Mouse (Mus musculus): ENCODE results near the gene Evx2.

- TF ChIP-seq GATA1 (IDR thresholded peaks at IDR 0.05; ENCODE audit: borderline replicate concordance, low read length) (no peak), FLI1 (IDR thresholded peaks at IDR 0.05; ENCODE audit: low read length) (no peak)
Measured at GRCm38 (mm10) chr2:74642431-74642830, 16.9 kb downstream of the Evx2 start.
